Mouse (Mus musculus) layer of hippocampus, adult 2 months (tissue): ENCODE results near the gene Colgalt2. TPM values are rescaled to one million over a fixed set of nuclear protein-coding genes. Genes with fewer than 3 reads are reported as not detected.
"Not testable (repeated sequence)": the region's sequence is repeated elsewhere in the genome, so short reads cannot be mapped to it uniquely, and the experiment has no call there.

ENCODE experiments used
- DNase-seq, 2 experiments: peaks; one replicate each; pipeline ENCODE4 v3.0.0; 2022; ENCODE audit warnings: low spot score in 2 of 2
- H3K27ac ChIP-seq: fragments of 200-600 bp; 2 replicates; pipeline ENCODE4 v1.8.1; 2022
- H3K4me3 ChIP-seq: fragments of 200-600 bp; 2 replicates; pipeline ENCODE4 v1.8.1; 2022; ENCODE audit warnings: mild to moderate bottlenecking
- CTCF ChIP-seq: fragments of 200-600 bp; conservative IDR thresholded peaks from 2 replicates; pipeline ENCODE4 v1.8.1; 2022; ENCODE audit warnings: antibody characterized with exemption, mild to moderate bottlenecking, moderate library complexity
- total RNA-seq, 2 experiments: library from RNA; stranded (reverse); gene quantifications; 2 replicates each; pipeline ENCODE4 v1.2.3; 2021

The Colgalt2 gene
- total RNA-seq, 2 experiments from 2014 or later: 6.2 to 7.1 TPM

GRCm38 (mm10) chr1:152429805-152430204 lies 30.2 kb downstream of the Colgalt2 start:
- no peak overlapping the region for H3K27ac ChIP-seq
- H3K4me3 ChIP-seq: no peak overlapping the region
- TF ChIP-seq CTCF: no peak
- DNase-seq: no peak

- no peak for DNase-seq
- Histone ChIP-seq H3K4me3 (no peak overlapping the region), H3K27ac (no peak overlapping the region)
- TF ChIP-seq CTCF: no peak
Measured at GRCm38 (mm10) chr1:152434166-152434565, 34.5 kb downstream of the Colgalt2 start.

GRCm38 (mm10) chr1:152437518-152437917 lies 37.9 kb downstream of the Colgalt2 start:
- not testable (repeated sequence) for H3K4me3 ChIP-seq, H3K27ac ChIP-seq, DNase-seq

- Histone ChIP-seq H3K27ac (no peak overlapping the region; the same call in 1 of the 2 replicates), H3K4me3 (no peak overlapping the region)
- TF ChIP-seq CTCF: no peak
- DNase-seq: no peak
Measured at GRCm38 (mm10) chr1:152439408-152439807, 39.8 kb downstream of the Colgalt2 start.

- no peak for TF ChIP-seq CTCF
- H3K4me3 ChIP-seq: no peak overlapping the region
- no peak overlapping the region; the same call in 1 of the 2 replicates for H3K27ac ChIP-seq
- no peak for DNase-seq
Measured at GRCm38 (mm10) chr1:152439874-152440273, 40.2 kb downstream of the Colgalt2 start.

GRCm38 (mm10) chr1:152444630-152445029 lies 45.0 kb downstream of the Colgalt2 start:
- DNase-seq: no peak
- H3K4me3 ChIP-seq: no peak overlapping the region
- no peak overlapping the region for H3K27ac ChIP-seq
- no peak for TF ChIP-seq CTCF

GRCm38 (mm10) chr1:152445925-152446324 lies 46.3 kb downstream of the Colgalt2 start:
- no peak for TF ChIP-seq CTCF
- H3K27ac ChIP-seq: no peak overlapping the region
- H3K4me3 ChIP-seq: no peak overlapping the region
- no peak for DNase-seq

- Histone ChIP-seq H3K4me3 (no peak overlapping the region), H3K27ac (no peak overlapping the region)
- DNase-seq: no peak
- no peak for TF ChIP-seq CTCF
Measured at GRCm38 (mm10) chr1:152454536-152454935, 54.9 kb downstream of the Colgalt2 start.

GRCm38 (mm10) chr1:152455275-152456243 lies 55.9 kb downstream of the Colgalt2 start:
- peak overlapping the region; percentile 2; the same call in 1 of the 2 replicates for H3K4me3 ChIP-seq
- peak overlapping the region; percentile 14; the same call in 1 of the 2 replicates for H3K27ac ChIP-seq
- DNase-seq: no peak
- TF ChIP-seq CTCF: no peak

GRCm38 (mm10) chr1:152456266-152456665 lies 56.6 kb downstream of the Colgalt2 start:
- no peak for DNase-seq
- TF ChIP-seq CTCF: no peak
- H3K27ac ChIP-seq: peak overlapping the region; percentile 14; the same call in 1 of the 2 replicates
- no peak overlapping the region for H3K4me3 ChIP-seq

- TF ChIP-seq CTCF: no peak
- no peak for DNase-seq
- Histone ChIP-seq H3K4me3 (no peak overlapping the region), H3K27ac (no peak overlapping the region)
Measured at GRCm38 (mm10) chr1:152457596-152457995, 58.0 kb downstream of the Colgalt2 start.

GRCm38 (mm10) chr1:152458996-152459395 lies 59.4 kb downstream of the Colgalt2 start:
- Histone ChIP-seq H3K27ac (no peak overlapping the region), H3K4me3 (no peak overlapping the region)
- no peak for TF ChIP-seq CTCF
- no peak for DNase-seq

- TF ChIP-seq CTCF: no peak
- Histone ChIP-seq H3K27ac (no peak overlapping the region), H3K4me3 (no peak overlapping the region)
- no peak for DNase-seq
Measured at GRCm38 (mm10) chr1:152460931-152461330, 61.3 kb downstream of the Colgalt2 start.

GRCm38 (mm10) chr1:152461814-152462213 lies 62.2 kb downstream of the Colgalt2 start:
- H3K4me3 ChIP-seq: no peak overlapping the region
- H3K27ac ChIP-seq: peak overlapping the region; percentile 53; the same call in 1 of the 2 replicates
- DNase-seq: no peak
- TF ChIP-seq CTCF: no peak
